Mouse (Mus musculus) ES-E14 (cell line): Measurements from ENCODE around the gene Aggf1. TPM values are rescaled to one million over a fixed set of nuclear protein-coding genes. Genes with fewer than 3 reads are reported as not detected.
"Not testable (repeated sequence)": the region's sequence is repeated elsewhere in the genome, so short reads cannot be mapped to it uniquely, and the experiment has no call there.

ENCODE experiments used
- DNase-seq: peaks from one replicate; pipeline ENCODE4 v3.0.0-alpha.2; 2013; ENCODE audit warnings: low read depth, low spot score
- H3K27ac ChIP-seq: 2 replicates; pipeline ENCODE4 v1.5.1; 2012; ENCODE audit warnings: low read depth, mild to moderate bottlenecking, low read length, moderate library complexity, mixed read lengths; ENCODE audit not compliant: poor library complexity, insufficient read depth, severe bottlenecking
- H3K36me3 ChIP-seq: 2 replicates; pipeline ENCODE4 v1.6.1; 2012; ENCODE audit warnings: mild to moderate bottlenecking, low read length, moderate library complexity, mixed read lengths; ENCODE audit not compliant: control insufficient read depth, poor library complexity, insufficient read depth, severe bottlenecking
- H3K4me1 ChIP-seq, 2 experiments: fragments of 150-350 bp in 1 of 2; sonication (generic) in 1 of 2; 2 replicates each; pipeline ENCODE4 v1.6.1; 2012; ENCODE audit warnings: low read length in 2 of 2, mild to moderate bottlenecking in 1 of 2, mixed read lengths in 1 of 2; ENCODE audit not compliant: control insufficient read depth in 2 of 2, insufficient read depth in 2 of 2, poor library complexity in 1 of 2
- H3K4me3 ChIP-seq, 2 experiments: fragments of 150-350 bp in 1 of 2; sonication (generic) in 1 of 2; 2 replicates each; pipeline ENCODE4 v1.5.1; 2012; ENCODE audit warnings: low read length in 2 of 2, low read depth in 1 of 2, mild to moderate bottlenecking in 1 of 2, mixed read lengths in 1 of 2; ENCODE audit not compliant: insufficient read depth in 1 of 2, poor library complexity in 1 of 2, severe bottlenecking in 1 of 2
- H3K9ac ChIP-seq: 2 replicates; pipeline ENCODE4 v1.6.1; 2012; ENCODE audit warnings: low read depth, mild to moderate bottlenecking, low read length, mixed read lengths; ENCODE audit not compliant: poor library complexity, insufficient read depth, severe bottlenecking
- H3K9me3 ChIP-seq: fragments of 150-350 bp; sonication (generic); 2 replicates; pipeline ENCODE4 v1.6.1; 2012; ENCODE audit warnings: low read depth, mild to moderate bottlenecking, low read length; ENCODE audit not compliant: control insufficient read depth, insufficient read depth
- CHD2 ChIP-seq: IDR thresholded peaks from 2 replicates; pipeline ENCODE4 v1.6.1; 2014; ENCODE audit warnings: mild to moderate bottlenecking, low read depth, low read length, inconsistent platforms
- HCFC1 ChIP-seq: IDR thresholded peaks from 2 replicates; pipeline ENCODE4 v1.6.1; 2012; ENCODE audit warnings: low read length, inconsistent platforms, borderline replicate concordance; ENCODE audit not compliant: insufficient read depth
- MAFK ChIP-seq: IDR thresholded peaks from 2 replicates; pipeline ENCODE4 v1.6.1; 2014; ENCODE audit warnings: mild to moderate bottlenecking, low read depth, low read length, inconsistent platforms; ENCODE audit not compliant: insufficient read depth
- ZC3H11A ChIP-seq: IDR thresholded peaks from 2 replicates; pipeline ENCODE4 v1.6.1; 2012; ENCODE audit warnings: low read depth, mild to moderate bottlenecking, inconsistent platforms, low read length, borderline replicate concordance
- ZNF384 ChIP-seq: IDR thresholded peaks from 2 replicates; pipeline ENCODE4 v1.6.1; 2012; ENCODE audit warnings: low read depth, low read length, inconsistent platforms
- in situ Hi-C, 2 experiments: fragments of 600-800 bp; cut with MboI; formaldehyde crosslinking; loops; one replicate each; pipeline ENCODE4 v1.15.1; 2025; ENCODE audit warnings: low sequenced_read_pairs in 2 of 2, inconsistent platforms in 1 of 2; ENCODE audit not compliant: unreplicated experiment in 2 of 2
- total RNA-seq: library from RNA; depleted of rRNA; stranded (reverse); fragments of 300-350 nt; gene quantifications from 2 replicates; pipeline ENCODE4 v1.2.3, GENCODE M21; 2012

Aggf1 gene
- total RNA-seq, 1 experiment: 50.1 TPM

GRCm38 (mm10) chr13:95382418-95382817 is 7.3 kb upstream of the Aggf1 start:
- Histone ChIP-seq H3K27ac (no peak overlapping the region), H3K9ac (no peak overlapping the region), H3K4me1 (no peaks in the 10 kb centered on the region), H3K36me3 (no peaks in the 10 kb centered on the region), H3K9me3 (no peaks in the 10 kb centered on the region), H3K4me3 (no peak overlapping the region)
- in situ Hi-C loops: no loop called here
- DNase-seq: no peak
- TF ChIP-seq ZC3H11A (no peak), CHD2 (no peak), HCFC1 (no peak), ZNF384 (no peak), MAFK (no peak)

- Histone ChIP-seq H3K4me1 (peaks cover 0 to 3% of the 10 kb centered on the region in 2 experiments; a peak in 1 of 4 replicates), H3K9me3 (no peaks in the 10 kb centered on the region), H3K36me3 (no peaks in the 10 kb centered on the region), H3K9ac (no peak overlapping the region), H3K27ac (no peak overlapping the region), H3K4me3 (no peak overlapping the region)
- in situ Hi-C loops: no loop called here
- DNase-seq: no peak
- TF ChIP-seq MAFK (no peak), CHD2 (no peak), ZNF384 (no peak), HCFC1 (no peak), ZC3H11A (no peak)
Observed at GRCm38 (mm10) chr13:95378696-95379095, 3.5 kb upstream of the Aggf1 start.

- H3K4me1 ChIP-seq, DNase-seq, in situ Hi-C loops: not testable (repeated sequence)
Observed at GRCm38 (mm10) chr13:95376689-95377289, 1.6 kb upstream of the Aggf1 start.

GRCm38 (mm10) chr13:95375554-95375914 is 382 bp upstream of the Aggf1 start:
- Histone ChIP-seq H3K27ac (no peak overlapping the region), H3K36me3 (peaks cover 3% of the 10 kb centered on the region), H3K9ac (no peak overlapping the region; the same call in 1 of the 2 replicates), H3K4me3 (peak overlapping the region; percentile 81 to 94), H3K4me1 (peaks cover 3% of the 10 kb centered on the region in 2 experiments; a peak in 3 of 4 replicates), H3K9me3 (no peaks in the 10 kb centered on the region)
- no peak for TF ChIP-seq CHD2
- no peak for TF ChIP-seq MAFK
- TF ChIP-seq HCFC1: no peak
- no peak for TF ChIP-seq ZC3H11A
- no peak for TF ChIP-seq ZNF384
- in situ Hi-C loops: no loop called here
- no peak for DNase-seq

More at GRCm38 (mm10) chr13:95376689-95377289, 1.6 kb upstream of the Aggf1 start:
- peak; percentile 52 for TF ChIP-seq MAFK
- H3K9ac ChIP-seq, H3K4me3 ChIP-seq, H3K36me3 ChIP-seq, H3K9me3 ChIP-seq: not testable (repeated sequence)
- peak overlapping the region; percentile 88; the same call in 1 of the 2 replicates for H3K27ac ChIP-seq

GRCm38 (mm10) chr13:95366356-95366755 is 8.8 kb downstream of the Aggf1 start:
- H3K4me1 ChIP-seq: no peaks in the 10 kb centered on the region
- H3K9ac ChIP-seq: no peak overlapping the region
- no peak overlapping the region for H3K27ac ChIP-seq
- no peak overlapping the region for H3K4me3 ChIP-seq
- in situ Hi-C loops: no loop called here
- DNase-seq: no peak
- no peak for TF ChIP-seq MAFK
- TF ChIP-seq ZC3H11A: no peak
- TF ChIP-seq CHD2: no peak
- no peak for TF ChIP-seq ZNF384
- TF ChIP-seq HCFC1: no peak
- no peaks in the 10 kb centered on the region for H3K9me3 ChIP-seq
- peaks cover 40% of the 10 kb centered on the region for H3K36me3 ChIP-seq
